Mouse (Mus musculus) lung, postnatal 0 days (tissue): ENCODE results near the gene Olfr447.

Experiments
- CTCF ChIP-seq: IDR thresholded peaks from 2 replicates; pipeline ENCODE4 v1.5.1; 2016; ENCODE audit warnings: antibody characterized with exemption, mild to moderate bottlenecking
- EP300 ChIP-seq: IDR thresholded peaks from 2 replicates; pipeline ENCODE4 v1.6.1; 2016; ENCODE audit warnings: antibody characterized with exemption, mild to moderate bottlenecking, control low read depth

- no peak for TF ChIP-seq CTCF
- TF ChIP-seq EP300, result no peak
Measured at GRCm38 (mm10) chr6:42921077-42921476, 12.4 kb downstream of the Olfr447 start, which contains the start of gene Olfr446.
